Mouse (Mus musculus): ENCODE measurements around the gene Vtcn1.

DNA sequence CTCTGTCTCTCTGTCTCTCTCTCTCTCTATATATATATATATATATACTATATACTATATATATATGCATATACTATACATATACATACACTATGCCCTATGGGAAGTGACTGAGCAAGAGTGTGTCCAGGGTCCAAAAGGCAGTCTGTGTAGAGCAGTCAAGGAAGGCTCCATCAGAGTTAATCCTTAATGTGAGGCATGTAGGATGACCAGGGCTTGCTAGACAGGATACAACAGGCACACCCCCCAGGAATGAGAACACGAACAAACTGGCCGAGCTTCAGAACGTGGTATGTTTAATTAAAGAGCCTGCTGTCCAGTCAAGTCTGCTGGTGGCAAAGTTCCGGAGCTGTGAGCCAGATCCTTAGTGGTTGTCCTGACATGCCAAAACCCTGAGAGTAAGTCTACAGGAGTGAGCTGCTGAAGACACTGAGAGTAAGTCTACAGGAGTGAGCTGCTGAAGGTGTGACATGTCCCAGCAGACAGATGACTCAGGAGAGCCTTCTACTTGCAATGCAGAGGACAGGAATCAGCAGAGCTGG, 115.3 kb downstream of the Vtcn1 start:
- TF ChIP-seq HCFC1 (IDR thresholded peaks at IDR 0.05; ENCODE audit: borderline replicate concordance, insufficient read depth, low read length) = no peak
- TF ChIP-seq CHD2 (IDR thresholded peaks at IDR 0.05; ENCODE audit: low read depth, low read length) = no peak

Measured in ES-E14 (cell line).